Comparison of ENCODE assay signal across 31 mouse cellular contexts in the genomic region with DNA sequence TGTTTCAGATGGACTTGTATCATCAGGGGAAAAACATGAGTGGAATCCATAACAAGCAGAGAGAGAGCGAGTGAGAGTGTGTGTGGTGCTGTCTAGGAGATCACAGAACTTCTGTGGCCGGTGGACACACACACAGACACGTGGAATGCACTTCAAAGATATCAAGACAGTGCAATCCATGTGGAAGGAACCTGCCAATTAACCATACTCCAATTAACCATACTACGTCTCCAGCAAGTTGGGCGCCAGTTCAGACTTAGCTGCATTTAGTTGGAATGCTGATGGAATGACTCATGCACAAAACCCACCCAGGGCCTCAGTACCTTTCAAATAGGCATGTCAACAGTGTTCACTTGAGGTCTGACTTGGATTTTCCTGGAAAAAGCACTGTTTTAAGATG.
A peak's percentile ranks its signal among the peaks of the same experiment; 100 is the strongest.
DNase-seq lines count a peak whose midpoint lies in the region; ATAC-seq lines count a peak whose summit lies in the region.
"Had no signal": no experiment of that assay in that cellular context is flagged by ENCODE, and none has a peak within 500 bp of the region (broad histone marks: within the 10 kb centered on the region; RNA-seq: fewer than 3 reads in every experiment).

No protein-coding gene starts in this region.

- intact Hi-C loops in left cerebral cortex, postnatal 10 days (cut with DNase I): no loop called here

- no peak overlapping the region for H3K9ac ChIP-seq in embryonic facial prominence, embryonic 13.5 days
- H3K9ac ChIP-seq in embryonic facial prominence, embryonic 14.5 days (ENCODE audit: low read depth, low read length): no peak overlapping the region
- H3K9ac ChIP-seq in forebrain, embryonic 14.5 days (ENCODE audit: low read length): no peak overlapping the region
- H3K9ac ChIP-seq: embryonic facial prominence, embryonic 12.5 days; hindbrain, embryonic 12.5 days; limb, embryonic 12.5 days; liver, embryonic 12.5 days; liver, postnatal 0 days had no signal

- no peak for ATAC-seq in embryonic facial prominence, embryonic 13.5 days (ENCODE audit: insufficient number of reproducible peaks, insufficient read depth, low FRiP score, low TSS enrichment, low read depth)
- peak; percentile 12; the same call in 1 of the 2 replicates for ATAC-seq in embryonic facial prominence, embryonic 14.5 days (ENCODE audit: low read depth)
- peak; percentile 60 for ATAC-seq in forebrain, embryonic 14.5 days
- ATAC-seq in inflammation-experienced regulatory T-cells, adult 6 months: no peak
- ATAC-seq: hindbrain, postnatal 0 days; intestine, embryonic 16.5 days; liver, embryonic 12.5 days; liver, postnatal 0 days; midbrain, embryonic 16.5 days had no signal

- H3K4me3 ChIP-seq in embryonic facial prominence, embryonic 13.5 days: no peak overlapping the region
- no peak overlapping the region for H3K4me3 ChIP-seq in embryonic facial prominence, embryonic 10.5 days
- H3K4me3 ChIP-seq in embryonic facial prominence, embryonic 14.5 days (ENCODE audit: low read depth, low read length): no peak overlapping the region
- H3K4me3 ChIP-seq in forebrain, embryonic 14.5 days (ENCODE audit: low read depth, low read length): no peak overlapping the region
- H3K4me3 ChIP-seq: embryonic facial prominence, embryonic 12.5 days; gastrocnemius, adult 2 months; hindbrain, embryonic 12.5 days; limb, embryonic 12.5 days; liver, embryonic 12.5 days had no signal

- DNase-seq in embryonic facial prominence, embryonic 10.5 days (ENCODE audit: low spot score): no peak
- peak; percentile 13 for DNase-seq in 3134 (ENCODE audit: extremely low read depth, insufficient read length, low spot score)
- DNase-seq in embryonic facial prominence, embryonic 14.5 days (ENCODE audit: low spot score): peak; percentile 77
- peak; percentile 54 for DNase-seq in forebrain, embryonic 14.5 days (ENCODE audit: low spot score)
- no peak for DNase-seq in left cerebral cortex, postnatal 10 days (ENCODE audit: extremely low spot score in 1 of 2, low spot score in 2 of 2)
- no peak for DNase-seq in adrenal gland, adult 8-10 months
- DNase-seq: adrenal gland, postnatal 36 days; cerebellum, adult 8-10 months; cerebellum, postnatal 36 days; gastrocnemius, adult 2 months; gastrocnemius, postnatal 36 days; heart, adult 18-20 months; heart, postnatal 36 days; kidney, adult 8-10 months; kidney, postnatal 4 days; layer of hippocampus, postnatal 36 days; liver, postnatal 0 days; lung, postnatal 36 days; thymus, postnatal 4 days had no signal

- H3K36me3 ChIP-seq in embryonic facial prominence, embryonic 13.5 days: no peaks in the 10 kb centered on the region
- no peaks in the 10 kb centered on the region for H3K36me3 ChIP-seq in embryonic facial prominence, embryonic 10.5 days (replicated peaks)
- H3K36me3 ChIP-seq in embryonic facial prominence, embryonic 14.5 days (ENCODE audit: control insufficient read depth, insufficient read depth, low read length): no peaks in the 10 kb centered on the region
- no peaks in the 10 kb centered on the region for H3K36me3 ChIP-seq in forebrain, embryonic 14.5 days (ENCODE audit: control insufficient read depth, insufficient read depth, low read length)
- H3K36me3 ChIP-seq: embryonic facial prominence, embryonic 12.5 days; hindbrain, embryonic 12.5 days; limb, embryonic 12.5 days; liver, embryonic 12.5 days had no signal

- no peak overlapping the region for H3K4me2 ChIP-seq in embryonic facial prominence, embryonic 13.5 days
- H3K4me2 ChIP-seq in embryonic facial prominence, embryonic 14.5 days (ENCODE audit: low read depth, low read length): no peak overlapping the region
- H3K4me2 ChIP-seq in forebrain, embryonic 14.5 days (ENCODE audit: low read length): no peak overlapping the region
- H3K4me2 ChIP-seq: embryonic facial prominence, embryonic 12.5 days; heart, embryonic 11.5 days; hindbrain, embryonic 12.5 days; limb, embryonic 12.5 days; liver, embryonic 12.5 days; midbrain, embryonic 11.5 days had no signal

- H3K27ac ChIP-seq in embryonic facial prominence, embryonic 13.5 days: 0 out of 2 replicates have a peak overlapping the region, but pooled peaks have one; percentile 34
- no peak overlapping the region for H3K27ac ChIP-seq in embryonic facial prominence, embryonic 10.5 days (replicated peaks)
- 0 out of 2 replicates have a peak overlapping the region, but pooled peaks have one; percentile 18 for H3K27ac ChIP-seq in embryonic facial prominence, embryonic 14.5 days (replicated peaks; ENCODE audit: low read depth, low read length)
- H3K27ac ChIP-seq in forebrain, embryonic 14.5 days (ENCODE audit: low read depth, low read length): no peak overlapping the region
- H3K27ac ChIP-seq: embryonic facial prominence, embryonic 12.5 days; gastrocnemius, adult 2 months; hindbrain, embryonic 12.5 days; hindbrain, postnatal 0 days; kidney, postnatal 0 days; limb, embryonic 12.5 days; liver, embryonic 12.5 days had no signal

- 37% methylated on average over 5 of the region's 5 CpGs for WGBS in embryonic facial prominence, embryonic 13.5 days
- 80% methylated on average over 5 of the region's 5 CpGs for WGBS in embryonic facial prominence, embryonic 10.5 days
- 40% methylated on average over 5 of the region's 5 CpGs for WGBS in embryonic facial prominence, embryonic 14.5 days
- WGBS in forebrain, embryonic 14.5 days: 32% methylated on average over 5 of the region's 5 CpGs

- H3K27me3 ChIP-seq in embryonic facial prominence, embryonic 13.5 days: no peaks in the 10 kb centered on the region
- no peaks in the 10 kb centered on the region for H3K27me3 ChIP-seq in embryonic facial prominence, embryonic 10.5 days (replicated peaks; ENCODE audit: low read depth, poor library complexity, severe bottlenecking)
- no peaks in the 10 kb centered on the region for H3K27me3 ChIP-seq in embryonic facial prominence, embryonic 14.5 days (replicated peaks; ENCODE audit: control insufficient read depth, insufficient read depth, low read length)
- no peaks in the 10 kb centered on the region for H3K27me3 ChIP-seq in forebrain, embryonic 14.5 days (replicated peaks; ENCODE audit: control insufficient read depth, insufficient read depth, low read length)
- H3K27me3 ChIP-seq: embryonic facial prominence, embryonic 12.5 days; hindbrain, embryonic 12.5 days; limb, embryonic 12.5 days; liver, embryonic 12.5 days had no signal

- H3K4me1 ChIP-seq in embryonic facial prominence, embryonic 13.5 days: peaks cover 10% of the 10 kb centered on the region
- no peaks in the 10 kb centered on the region for H3K4me1 ChIP-seq in embryonic facial prominence, embryonic 10.5 days
- peaks cover 10% of the 10 kb centered on the region; the same call in 1 of the 2 replicates for H3K4me1 ChIP-seq in embryonic facial prominence, embryonic 14.5 days (ENCODE audit: control insufficient read depth, insufficient read depth, low read length)
- H3K4me1 ChIP-seq in forebrain, embryonic 14.5 days (ENCODE audit: control insufficient read depth, insufficient read depth, low read length): no peaks in the 10 kb centered on the region
- H3K4me1 ChIP-seq: embryonic facial prominence, embryonic 12.5 days; hindbrain, embryonic 12.5 days; limb, embryonic 12.5 days; liver, embryonic 12.5 days had no signal

- no peaks in the 10 kb centered on the region for H3K9me3 ChIP-seq in embryonic facial prominence, embryonic 13.5 days
- H3K9me3 ChIP-seq in embryonic facial prominence, embryonic 10.5 days: 0 out of 2 replicates have a peak, but pooled peaks cover 4% of the 10 kb centered on the region
- H3K9me3 ChIP-seq in embryonic facial prominence, embryonic 14.5 days (ENCODE audit: control insufficient read depth, low read length): no peaks in the 10 kb centered on the region
- H3K9me3 ChIP-seq in forebrain, embryonic 14.5 days (replicated peaks; ENCODE audit: control insufficient read depth, low read length): 0 out of 2 replicates have a peak, but pooled peaks cover 4% of the 10 kb centered on the region
- H3K9me3 ChIP-seq: liver, embryonic 12.5 days had no signal

Comparison
In these comparisons a context has a peak if more than half of its experiments do, and no peak if none do; other contexts are left out.
1. ATAC-seq: peak in embryonic facial prominence, embryonic 14.5 days (single experiment) and forebrain, embryonic 14.5 days (single experiment); none in embryonic facial prominence, embryonic 13.5 days (single experiment) and inflammation-experienced regulatory T-cells, adult 6 months (single experiment).
2. H3K27ac ChIP-seq: peak in embryonic facial prominence, embryonic 13.5 days (single experiment) and embryonic facial prominence, embryonic 14.5 days (single experiment); none in embryonic facial prominence, embryonic 10.5 days (single experiment) and forebrain, embryonic 14.5 days (single experiment).
3. DNase-seq: peak in 3134 (single experiment), embryonic facial prominence, embryonic 14.5 days (single experiment) and forebrain, embryonic 14.5 days (single experiment); none in embryonic facial prominence, embryonic 10.5 days (single experiment), left cerebral cortex, postnatal 10 days (0 of 2) and adrenal gland, adult 8-10 months (single experiment).